Mouse (Mus musculus): ENCODE results near the gene Zfp536. TPM values are rescaled to one million over a fixed set of nuclear protein-coding genes. Genes with fewer than 3 reads are reported as not detected.

Gene Zfp536
- polyA plus RNA-seq, 1 experiment from 2014 or later, result 3.3 TPM

DNA sequence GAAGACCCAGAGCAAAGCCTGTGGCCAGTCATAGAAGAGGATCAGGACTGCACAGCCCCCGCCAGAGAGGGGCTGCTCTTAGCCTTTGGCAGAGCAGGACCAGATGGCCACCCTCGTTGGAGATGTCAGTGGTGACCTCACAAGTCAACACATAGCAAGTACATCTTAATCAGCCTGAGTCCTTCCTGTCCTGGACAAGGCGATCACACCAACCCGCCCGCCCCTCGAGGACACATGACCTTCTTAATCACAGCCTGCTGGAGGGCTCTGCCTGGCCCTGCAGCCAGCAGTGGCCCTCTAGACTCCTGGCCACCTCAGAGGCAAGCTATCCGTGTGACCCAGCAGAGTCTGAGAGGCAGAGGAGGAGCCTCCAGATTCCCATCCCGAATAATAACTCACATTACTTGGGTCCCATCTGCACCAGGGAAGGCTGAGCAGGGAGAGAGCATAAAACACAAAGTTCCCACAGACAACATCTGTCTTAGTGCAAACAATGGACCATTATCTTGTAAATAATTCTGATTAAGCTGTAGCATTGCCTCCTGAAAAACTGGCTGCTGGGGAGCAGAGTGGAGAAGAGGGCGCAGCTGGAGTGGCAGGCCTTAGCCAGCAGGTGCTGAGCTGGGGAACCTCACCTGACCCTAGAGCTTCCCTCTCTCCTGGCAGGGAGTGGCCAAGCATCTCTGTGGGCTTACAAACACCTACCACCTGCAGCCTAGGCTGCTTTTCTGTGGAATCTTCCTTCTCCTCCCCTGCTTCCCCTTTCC is 306.8 kb downstream of the Zfp536 start:
- H3K9me3 ChIP-seq (ENCODE audit: control insufficient read depth), result no peaks in the 10 kb centered on the region
- 48% methylated on average over 9 of the region's 9 CpGs for WGBS
- no peaks in the 10 kb centered on the region for H3K27me3 ChIP-seq (replicated peaks; ENCODE audit: control insufficient read depth, insufficient read depth, low read length)
- H3K27ac ChIP-seq (ENCODE audit: low read depth, low read length), result no peak overlapping the region
- no peak overlapping the region for H3K4me2 ChIP-seq (replicated peaks; ENCODE audit: low read depth)
- H3K9ac ChIP-seq (ENCODE audit: low read depth, low read length), result no peak overlapping the region
- H3K36me3 ChIP-seq (ENCODE audit: control insufficient read depth, insufficient read depth), result no peaks in the 10 kb centered on the region
- ATAC-seq, result peak; percentile 22; the same call in 1 of the 2 replicates
- H3K4me3 ChIP-seq (ENCODE audit: low read depth, low read length), result no peak overlapping the region
- no peak for TF ChIP-seq CTCF (IDR thresholded peaks at IDR 0.05; ENCODE audit: low read depth)
- H3K4me1 ChIP-seq (replicated peaks; ENCODE audit: control insufficient read depth, insufficient read depth, low read length), result no peaks in the 10 kb centered on the region

DNA sequence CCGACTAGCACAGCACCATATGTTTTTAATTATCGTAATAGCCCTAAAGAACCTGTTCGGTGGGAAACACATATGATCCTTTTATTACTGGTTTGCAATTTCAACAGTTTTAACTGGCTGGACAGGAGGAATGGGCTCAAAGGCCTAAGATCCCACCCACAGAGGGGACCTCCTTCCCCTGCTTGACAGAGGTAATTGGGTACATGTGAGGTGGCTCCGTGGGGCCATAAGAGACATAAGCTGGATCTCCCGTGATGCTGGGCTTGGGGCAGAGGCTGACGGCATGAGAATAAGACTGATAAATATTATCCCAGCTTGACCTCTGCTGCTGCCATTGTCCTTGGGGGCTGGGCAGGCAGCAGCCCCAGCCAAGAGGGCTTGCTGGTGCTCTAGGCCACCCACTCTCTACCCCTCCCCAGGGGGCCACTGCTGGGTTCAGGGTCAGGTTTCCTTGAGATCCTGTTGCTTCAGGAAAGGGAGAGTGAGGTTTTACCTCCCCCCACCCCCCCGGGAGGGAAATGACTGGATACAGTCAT is 309.2 kb downstream of the Zfp536 start:
- no peak overlapping the region for H3K27ac ChIP-seq (ENCODE audit: low read depth, low read length)
- H3K27me3 ChIP-seq (replicated peaks; ENCODE audit: control insufficient read depth, insufficient read depth, low read length), result no peaks in the 10 kb centered on the region
- no peaks in the 10 kb centered on the region for H3K4me1 ChIP-seq (replicated peaks; ENCODE audit: control insufficient read depth, insufficient read depth, low read length)
- H3K9ac ChIP-seq (ENCODE audit: low read depth, low read length), result no peak overlapping the region
- TF ChIP-seq CTCF (IDR thresholded peaks at IDR 0.05; ENCODE audit: low read depth), result no peak
- H3K36me3 ChIP-seq (ENCODE audit: control insufficient read depth, insufficient read depth), result no peaks in the 10 kb centered on the region
- no peak overlapping the region for H3K4me3 ChIP-seq (ENCODE audit: low read depth, low read length)
- WGBS, result 42% methylated on average over 7 of the region's 7 CpGs
- no peaks in the 10 kb centered on the region for H3K9me3 ChIP-seq (ENCODE audit: control insufficient read depth)
- H3K4me2 ChIP-seq (replicated peaks; ENCODE audit: low read depth), result no peak overlapping the region
- no peak for ATAC-seq

DNA sequence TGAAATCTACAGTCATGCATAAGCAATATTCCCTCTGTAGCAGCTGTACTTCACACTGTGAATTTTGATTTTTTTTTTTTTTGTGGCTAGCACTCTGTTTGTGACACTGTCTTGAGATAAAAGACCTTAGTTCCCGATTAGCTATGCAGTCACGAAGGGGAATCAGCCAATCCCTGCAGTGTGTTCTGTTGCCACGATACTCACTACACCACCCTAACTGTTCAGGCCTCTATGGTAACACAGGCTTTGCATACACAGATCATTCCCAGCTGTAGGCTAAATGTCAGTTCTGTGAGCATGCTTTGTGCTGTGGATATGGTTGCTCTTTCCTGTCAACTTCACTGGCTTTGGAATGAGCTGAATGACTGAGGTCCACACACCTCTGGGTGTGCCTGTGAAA is 325.9 kb downstream of the Zfp536 start:
- H3K9ac ChIP-seq (ENCODE audit: low read depth, low read length), result no peak overlapping the region
- 82% methylated on average over 3 of the region's 3 CpGs for WGBS
- H3K9me3 ChIP-seq (ENCODE audit: control insufficient read depth), result no peaks in the 10 kb centered on the region
- no peak for ATAC-seq
- no peaks in the 10 kb centered on the region for H3K27me3 ChIP-seq (replicated peaks; ENCODE audit: control insufficient read depth, insufficient read depth, low read length)
- no peak overlapping the region for H3K27ac ChIP-seq (ENCODE audit: low read depth, low read length)
- H3K4me2 ChIP-seq (replicated peaks; ENCODE audit: low read depth), result no peak overlapping the region
- H3K36me3 ChIP-seq (ENCODE audit: control insufficient read depth, insufficient read depth), result no peaks in the 10 kb centered on the region
- H3K4me1 ChIP-seq (replicated peaks; ENCODE audit: control insufficient read depth, insufficient read depth, low read length), result no peaks in the 10 kb centered on the region
- no peak for TF ChIP-seq CTCF (IDR thresholded peaks at IDR 0.05; ENCODE audit: low read depth)
- H3K4me3 ChIP-seq (ENCODE audit: low read depth, low read length), result no peak overlapping the region

DNA sequence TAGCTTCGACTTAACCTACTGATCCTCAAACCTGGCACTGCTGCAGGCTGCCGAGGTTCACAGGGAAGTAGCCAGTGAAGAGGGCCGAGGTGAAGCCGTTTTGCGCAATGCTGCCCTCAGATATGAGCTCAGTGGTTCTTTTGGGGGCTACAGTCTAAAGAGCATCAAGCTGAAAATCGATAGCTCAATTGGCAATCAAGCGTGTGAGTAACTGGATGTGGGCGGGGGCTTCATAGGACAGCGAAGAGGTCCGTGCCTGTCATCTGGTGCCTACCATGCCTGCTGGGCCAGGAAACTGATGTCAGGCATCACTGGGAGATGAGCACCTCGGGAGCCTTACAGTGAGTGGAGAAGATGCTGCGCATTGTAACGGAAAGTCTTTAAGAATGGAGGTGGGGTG is 333.5 kb downstream of the Zfp536 start:
- no peak overlapping the region for H3K4me3 ChIP-seq (ENCODE audit: low read depth, low read length)
- H3K9me3 ChIP-seq (ENCODE audit: control insufficient read depth), result no peaks in the 10 kb centered on the region
- H3K4me1 ChIP-seq (replicated peaks; ENCODE audit: control insufficient read depth, insufficient read depth, low read length), result no peaks in the 10 kb centered on the region
- no peak overlapping the region for H3K9ac ChIP-seq (ENCODE audit: low read depth, low read length)
- no peak for TF ChIP-seq CTCF (IDR thresholded peaks at IDR 0.05; ENCODE audit: low read depth)
- H3K4me2 ChIP-seq (replicated peaks; ENCODE audit: low read depth), result no peak overlapping the region
- no peak overlapping the region for H3K27ac ChIP-seq (ENCODE audit: low read depth, low read length)
- ATAC-seq, result no peak
- WGBS, result 87% methylated on average over 13 of the region's 13 CpGs
- no peaks in the 10 kb centered on the region for H3K36me3 ChIP-seq (ENCODE audit: control insufficient read depth, insufficient read depth)
- H3K27me3 ChIP-seq (replicated peaks; ENCODE audit: control insufficient read depth, insufficient read depth, low read length), result no peaks in the 10 kb centered on the region

DNA sequence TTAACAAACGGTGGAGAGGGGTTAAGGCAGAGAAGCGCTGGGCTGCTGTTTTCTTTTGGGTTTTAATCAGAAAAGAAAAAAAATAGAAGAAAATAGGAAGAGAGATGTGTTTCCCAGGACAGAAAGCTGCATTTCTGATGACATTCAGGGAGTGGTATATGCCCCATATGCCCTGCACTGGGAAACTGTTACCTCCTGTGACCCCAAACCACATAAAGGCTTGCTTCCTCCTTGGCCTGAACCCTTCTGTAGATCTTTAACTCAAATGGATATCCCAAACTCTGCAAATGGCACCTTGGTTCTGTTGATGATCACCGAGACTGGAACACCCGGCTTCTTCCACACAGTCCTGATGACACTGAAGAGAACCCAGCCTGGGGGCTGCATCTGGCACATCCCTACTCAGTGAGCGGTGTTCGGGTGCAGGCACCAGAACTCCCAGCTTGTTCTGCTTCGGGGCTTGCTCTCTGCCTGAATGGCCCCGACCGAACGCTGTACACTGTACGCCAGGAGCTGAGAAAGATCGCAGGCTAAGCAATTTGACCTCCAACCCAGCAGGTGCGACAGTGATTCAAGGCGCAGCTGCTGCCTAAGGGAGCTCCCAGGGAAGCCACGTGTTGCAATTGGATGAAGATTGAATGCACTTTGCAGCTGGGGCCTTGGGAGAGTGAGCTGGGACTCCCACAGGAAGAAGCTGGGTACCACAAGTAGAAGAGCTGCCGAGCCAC is 334.2 kb downstream of the Zfp536 start:
- Histone ChIP-seq H3K4me3 (ENCODE audit: low read depth, low read length) (no peak overlapping the region), H3K4me1 (replicated peaks; ENCODE audit: control insufficient read depth, insufficient read depth, low read length) (no peaks in the 10 kb centered on the region), H3K36me3 (ENCODE audit: control insufficient read depth, insufficient read depth) (no peaks in the 10 kb centered on the region), H3K27me3 (replicated peaks; ENCODE audit: control insufficient read depth, insufficient read depth, low read length) (no peaks in the 10 kb centered on the region), H3K9me3 (ENCODE audit: control insufficient read depth) (no peaks in the 10 kb centered on the region), H3K4me2 (replicated peaks; ENCODE audit: low read depth) (no peak overlapping the region), H3K27ac (ENCODE audit: low read depth, low read length) (no peak overlapping the region), H3K9ac (ENCODE audit: low read depth, low read length) (no peak overlapping the region)
- ATAC-seq, result no peak
- 76% methylated on average over 16 of the region's 16 CpGs for WGBS
- TF ChIP-seq CTCF (IDR thresholded peaks at IDR 0.05; ENCODE audit: low read depth), result no peak

DNA sequence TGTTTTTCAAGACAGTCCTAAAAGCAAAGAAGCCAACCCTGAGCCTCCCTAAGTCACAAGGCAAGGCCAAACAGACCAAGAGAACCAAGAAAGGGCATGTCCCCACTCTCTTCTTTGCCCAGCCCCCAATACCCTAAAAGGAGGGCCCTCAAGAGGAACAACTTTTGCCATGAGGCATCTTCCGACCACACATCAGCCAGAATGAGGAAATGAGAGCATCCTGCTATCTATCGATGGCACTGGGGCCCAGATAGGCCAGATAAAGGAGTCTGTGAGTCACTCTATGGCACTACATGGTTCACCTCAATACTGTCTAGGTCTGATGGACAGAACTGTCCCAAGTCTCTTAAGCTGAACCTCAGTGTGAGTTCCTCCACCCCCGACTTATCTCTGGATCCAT is 335.6 kb downstream of the Zfp536 start:
- ATAC-seq, result no peak
- TF ChIP-seq CTCF (IDR thresholded peaks at IDR 0.05; ENCODE audit: low read depth), result no peak

More for the DNA sequence above, 335.6 kb downstream of the Zfp536 start:
- no peak overlapping the region for H3K4me2 ChIP-seq (replicated peaks; ENCODE audit: low read depth)
- H3K9ac ChIP-seq (ENCODE audit: low read depth, low read length), result no peak overlapping the region
- H3K4me1 ChIP-seq (replicated peaks; ENCODE audit: control insufficient read depth, insufficient read depth, low read length), result no peaks in the 10 kb centered on the region
- H3K9me3 ChIP-seq (ENCODE audit: control insufficient read depth), result no peaks in the 10 kb centered on the region
- no peak overlapping the region for H3K27ac ChIP-seq (ENCODE audit: low read depth, low read length)
- H3K4me3 ChIP-seq (ENCODE audit: low read depth, low read length), result no peak overlapping the region
- 79% methylated on average over 3 of the region's 3 CpGs for WGBS
- H3K27me3 ChIP-seq (replicated peaks; ENCODE audit: control insufficient read depth, insufficient read depth, low read length), result no peaks in the 10 kb centered on the region
- H3K36me3 ChIP-seq (ENCODE audit: control insufficient read depth, insufficient read depth), result no peaks in the 10 kb centered on the region
